Mouse (Mus musculus): Measurements from ENCODE around the gene Uqcr11.

The Uqcr11 gene

GRCm38 (mm10) chr10:80389185-80389708 is 17.4 kb downstream of the Uqcr11 start:
- Histone ChIP-seq H3K27me3 (ENCODE audit: insufficient read depth, low read length) (peaks cover 13% of the 10 kb centered on the region), H3K36me3 (ENCODE audit: insufficient read depth, low read length) (peaks cover 67% of the 10 kb centered on the region)
- no peak for TF ChIP-seq NANOG (IDR thresholded peaks at IDR 0.05; ENCODE audit: borderline replicate concordance, low read length)

GRCm38 (mm10) chr10:80388731-80389130 is 17.9 kb downstream of the Uqcr11 start:
- no peak for TF ChIP-seq CTCF (conservative IDR thresholded peaks at IDR 0.05; ENCODE audit: low read length)
- TF ChIP-seq POU5F1 (IDR thresholded peaks at IDR 0.05; ENCODE audit: borderline replicate concordance, low read length), result no peak
- TF ChIP-seq NANOG (IDR thresholded peaks at IDR 0.05; ENCODE audit: borderline replicate concordance, low read length), result no peak
- Histone ChIP-seq H3K9me3 (ENCODE audit: low read length) (no peaks in the 10 kb centered on the region), H3K4me3 (replicated peaks; ENCODE audit: low read length) (peak overlapping the region; percentile 80), H3K4me1 (replicated peaks; ENCODE audit: low read depth, low read length) (peaks cover 78% of the 10 kb centered on the region), H3K36me3 (ENCODE audit: insufficient read depth, low read length) (peaks cover 65% of the 10 kb centered on the region), H3K27me3 (ENCODE audit: insufficient read depth, low read length) (peaks cover 13% of the 10 kb centered on the region)

More at GRCm38 (mm10) chr10:80389185-80389708, 17.4 kb downstream of the Uqcr11 start:
- peaks cover 78% of the 10 kb centered on the region for H3K4me1 ChIP-seq (replicated peaks; ENCODE audit: low read depth, low read length)
- no peak overlapping the region for H3K4me3 ChIP-seq (replicated peaks; ENCODE audit: low read length)
- H3K9me3 ChIP-seq (ENCODE audit: low read length), result no peaks in the 10 kb centered on the region

GRCm38 (mm10) chr10:80387522-80387959 is 19.1 kb downstream of the Uqcr11 start, which contains the start of gene Mex3d:
Gene Mex3d (minus strand): TSS chr10:80387659.
- Histone ChIP-seq H3K9me3 (ENCODE audit: low read length) (no peaks in the 10 kb centered on the region), H3K27me3 (ENCODE audit: insufficient read depth, low read length) (peaks cover 13% of the 10 kb centered on the region), H3K4me1 (replicated peaks; ENCODE audit: low read depth, low read length) (peaks cover 78% of the 10 kb centered on the region), H3K36me3 (ENCODE audit: insufficient read depth, low read length) (peaks cover 64% of the 10 kb centered on the region), H3K4me3 (replicated peaks; ENCODE audit: low read length) (peak within 1 kb of the TSS; percentile 88)
- TF ChIP-seq CTCF (conservative IDR thresholded peaks at IDR 0.05; ENCODE audit: low read length) (no peak), NANOG (IDR thresholded peaks at IDR 0.05; ENCODE audit: borderline replicate concordance, low read length) (no peak), POU5F1 (IDR thresholded peaks at IDR 0.05; ENCODE audit: borderline replicate concordance, low read length) (no peak)

GRCm38 (mm10) chr10:80386735-80387471 is 19.7 kb downstream of the Uqcr11 start:
- peaks cover 64% of the 10 kb centered on the region for H3K36me3 ChIP-seq (ENCODE audit: insufficient read depth, low read length)
- peaks cover 13% of the 10 kb centered on the region for H3K27me3 ChIP-seq (ENCODE audit: insufficient read depth, low read length)
- TF ChIP-seq NANOG (IDR thresholded peaks at IDR 0.05; ENCODE audit: borderline replicate concordance, low read length), result no peak
- no peak for TF ChIP-seq CTCF (conservative IDR thresholded peaks at IDR 0.05; ENCODE audit: low read length)
- TF ChIP-seq POU5F1 (IDR thresholded peaks at IDR 0.05; ENCODE audit: borderline replicate concordance, low read length), result no peak
- H3K9me3 ChIP-seq (ENCODE audit: low read length), result no peaks in the 10 kb centered on the region
- peak overlapping the region; percentile 88 for H3K4me3 ChIP-seq (replicated peaks; ENCODE audit: low read length)
- peaks cover 78% of the 10 kb centered on the region for H3K4me1 ChIP-seq (replicated peaks; ENCODE audit: low read depth, low read length)

- Histone ChIP-seq H3K4me1 (replicated peaks; ENCODE audit: low read depth, low read length) (peaks cover 76% of the 10 kb centered on the region), H3K27me3 (ENCODE audit: insufficient read depth, low read length) (peaks cover 13% of the 10 kb centered on the region), H3K9me3 (ENCODE audit: low read length) (no peaks in the 10 kb centered on the region), H3K4me3 (replicated peaks; ENCODE audit: low read length) (peak overlapping the region; percentile 88), H3K36me3 (ENCODE audit: insufficient read depth, low read length) (peaks cover 62% of the 10 kb centered on the region)
- no peak for TF ChIP-seq CTCF (conservative IDR thresholded peaks at IDR 0.05; ENCODE audit: low read length)
- no peak for TF ChIP-seq NANOG (IDR thresholded peaks at IDR 0.05; ENCODE audit: borderline replicate concordance, low read length)
- TF ChIP-seq POU5F1 (IDR thresholded peaks at IDR 0.05; ENCODE audit: borderline replicate concordance, low read length), result no peak
These were observed 20.6 kb downstream of the Uqcr11 start for GRCm38 (mm10) chr10:80385811-80386734.

GRCm38 (mm10) chr10:80385310-80385709 is 21.3 kb downstream of the Uqcr11 start:
- no peak for TF ChIP-seq CTCF (conservative IDR thresholded peaks at IDR 0.05; ENCODE audit: low read length)
- TF ChIP-seq NANOG (IDR thresholded peaks at IDR 0.05; ENCODE audit: borderline replicate concordance, low read length), result no peak
- no peak for TF ChIP-seq POU5F1 (IDR thresholded peaks at IDR 0.05; ENCODE audit: borderline replicate concordance, low read length)

GRCm38 (mm10) chr10:80384709-80385108 is 21.9 kb downstream of the Uqcr11 start:
- no peak for TF ChIP-seq NANOG (IDR thresholded peaks at IDR 0.05; ENCODE audit: borderline replicate concordance, low read length)
- TF ChIP-seq POU5F1 (IDR thresholded peaks at IDR 0.05; ENCODE audit: borderline replicate concordance, low read length), result no peak
- TF ChIP-seq CTCF (conservative IDR thresholded peaks at IDR 0.05; ENCODE audit: low read length), result no peak
- peaks cover 59% of the 10 kb centered on the region for H3K36me3 ChIP-seq (ENCODE audit: insufficient read depth, low read length)

More at GRCm38 (mm10) chr10:80385310-80385709, 21.3 kb downstream of the Uqcr11 start:
- Histone ChIP-seq H3K27me3 (ENCODE audit: insufficient read depth, low read length) (peaks cover 13% of the 10 kb centered on the region), H3K4me3 (replicated peaks; ENCODE audit: low read length) (peak overlapping the region; percentile 88), H3K9me3 (ENCODE audit: low read length) (no peaks in the 10 kb centered on the region), H3K36me3 (ENCODE audit: insufficient read depth, low read length) (peaks cover 60% of the 10 kb centered on the region), H3K4me1 (replicated peaks; ENCODE audit: low read depth, low read length) (peaks cover 77% of the 10 kb centered on the region)

GRCm38 (mm10) chr10:80384115-80384639 is 22.5 kb downstream of the Uqcr11 start:
- H3K4me1 ChIP-seq (replicated peaks; ENCODE audit: low read depth, low read length), result peaks cover 72% of the 10 kb centered on the region
- H3K36me3 ChIP-seq (ENCODE audit: insufficient read depth, low read length), result peaks cover 60% of the 10 kb centered on the region
- H3K27me3 ChIP-seq (ENCODE audit: insufficient read depth, low read length), result peaks cover 21% of the 10 kb centered on the region
- H3K9me3 ChIP-seq (ENCODE audit: low read length), result no peaks in the 10 kb centered on the region
- H3K4me3 ChIP-seq (replicated peaks; ENCODE audit: low read length), result peak overlapping the region; percentile 88
- no peak for TF ChIP-seq CTCF (conservative IDR thresholded peaks at IDR 0.05; ENCODE audit: low read length)
- TF ChIP-seq NANOG (IDR thresholded peaks at IDR 0.05; ENCODE audit: borderline replicate concordance, low read length), result no peak
- no peak for TF ChIP-seq POU5F1 (IDR thresholded peaks at IDR 0.05; ENCODE audit: borderline replicate concordance, low read length)

More at GRCm38 (mm10) chr10:80384709-80385108, 21.9 kb downstream of the Uqcr11 start:
- Histone ChIP-seq H3K9me3 (ENCODE audit: low read length) (no peaks in the 10 kb centered on the region), H3K4me3 (replicated peaks; ENCODE audit: low read length) (peak overlapping the region; percentile 88), H3K27me3 (ENCODE audit: insufficient read depth, low read length) (peaks cover 16% of the 10 kb centered on the region), H3K4me1 (replicated peaks; ENCODE audit: low read depth, low read length) (peaks cover 77% of the 10 kb centered on the region)

All from E14TG2a.4 (cell line).